Mouse (Mus musculus): ENCODE measurements around the gene Kcnc4. TPM values are rescaled to one million over a fixed set of nuclear protein-coding genes. Genes with fewer than 3 reads are reported as not detected.

Gene Kcnc4
- polyA plus RNA-seq, 1 experiment = 0.19 TPM

DNA sequence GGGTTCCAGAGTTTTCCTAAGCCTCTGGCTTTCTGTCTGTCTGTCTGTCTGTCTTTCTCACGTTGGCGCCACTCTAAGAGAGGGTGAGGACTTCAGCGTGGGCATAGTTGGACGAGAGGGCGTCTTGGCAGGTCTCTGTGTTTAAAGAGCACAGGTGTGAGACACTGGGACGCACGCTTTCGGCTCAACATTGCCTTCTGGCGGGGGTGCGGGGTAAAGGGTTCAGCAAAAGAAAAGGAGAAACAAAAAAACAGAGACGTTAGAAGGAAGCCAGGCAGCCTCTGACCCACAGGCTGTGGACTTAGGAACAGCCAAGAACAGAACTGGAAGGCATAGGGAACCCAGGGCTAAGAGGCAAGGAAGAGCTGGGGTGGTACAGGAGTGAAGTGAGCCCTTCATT, 20.1 kb downstream of the Kcnc4 start:
- Histone ChIP-seq H3K36me3 (ENCODE audit: control insufficient read depth, insufficient read depth, low read length) (no peaks in the 10 kb centered on the region), H3K4me1 (ENCODE audit: control insufficient read depth, insufficient read depth, insufficient read length, low read length) (no peaks in the 10 kb centered on the region), H3K27me3 (ENCODE audit: control insufficient read depth, insufficient read depth, low read length) (no peaks in the 10 kb centered on the region), H3K4me3 (ENCODE audit: low read depth, low read length) (no peak overlapping the region), H3K27ac (ENCODE audit: insufficient read depth, low read depth, low read length) (no peak overlapping the region)
- WGBS = 82% methylated on average over 11 of the region's 11 CpGs
- TF ChIP-seq POLR2A (IDR thresholded peaks at IDR 0.05; ENCODE audit: low read depth, low read length) = no peak
- TF ChIP-seq CTCF (IDR thresholded peaks at IDR 0.05; ENCODE audit: extremely low read depth, insufficient read length, insufficient replicate concordance, low read depth, low read length) = no peak

DNA sequence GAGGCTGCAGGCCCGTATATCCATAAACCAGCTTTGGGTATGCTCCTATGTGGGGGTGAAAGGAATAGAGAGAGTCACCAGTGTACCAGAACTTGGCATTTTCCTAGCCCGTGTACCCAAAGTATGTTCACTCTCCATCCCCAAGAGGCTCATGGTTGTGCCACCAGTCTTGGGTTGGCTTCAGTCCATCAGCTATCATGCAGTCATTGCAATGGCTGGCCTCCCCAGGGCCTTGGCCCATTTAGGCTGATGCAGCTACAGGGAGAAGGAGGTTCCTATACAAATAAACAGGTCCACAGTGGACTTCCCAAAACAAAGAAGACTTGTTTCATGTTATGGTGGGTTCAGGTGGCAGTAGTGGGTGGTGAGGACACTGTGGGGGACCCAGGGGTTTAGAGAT, 21.7 kb downstream of the Kcnc4 start:
- H3K27ac ChIP-seq (ENCODE audit: insufficient read depth, low read depth, low read length) = no peak overlapping the region
- H3K27me3 ChIP-seq (ENCODE audit: control insufficient read depth, insufficient read depth, low read length) = no peaks in the 10 kb centered on the region
- 90% methylated on average over 2 of the region's 2 CpGs for WGBS
- H3K4me1 ChIP-seq (ENCODE audit: control insufficient read depth, insufficient read depth, insufficient read length, low read length) = no peaks in the 10 kb centered on the region
- H3K36me3 ChIP-seq (ENCODE audit: control insufficient read depth, insufficient read depth, low read length) = no peaks in the 10 kb centered on the region
- TF ChIP-seq POLR2A (IDR thresholded peaks at IDR 0.05; ENCODE audit: low read depth, low read length) (no peak), CTCF (IDR thresholded peaks at IDR 0.05; ENCODE audit: extremely low read depth, insufficient read length, insufficient replicate concordance, low read depth, low read length) (no peak)
- no peak overlapping the region for H3K4me3 ChIP-seq (ENCODE audit: low read depth, low read length)

DNA sequence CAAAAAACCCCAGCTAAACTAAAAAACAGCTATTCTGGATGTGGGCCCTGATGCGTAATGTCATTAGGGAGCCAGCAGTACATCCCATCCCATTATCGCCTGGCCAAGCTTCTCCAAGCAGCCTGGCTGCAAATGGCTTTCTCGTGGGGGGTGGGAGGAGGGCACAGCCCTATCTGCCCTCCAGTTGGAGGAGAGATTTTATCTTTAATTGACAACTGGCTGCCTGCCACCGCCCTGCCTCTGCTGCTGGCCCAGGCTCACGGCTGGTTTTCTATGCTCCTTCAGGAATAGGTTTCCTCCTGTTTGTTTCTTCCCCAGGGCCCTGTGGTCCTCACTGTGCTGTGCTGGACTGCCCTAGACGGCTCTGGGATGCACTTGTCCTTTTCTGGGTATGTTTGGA, 22.9 kb downstream of the Kcnc4 start:
- Histone ChIP-seq H3K36me3 (ENCODE audit: control insufficient read depth, insufficient read depth, low read length) (no peaks in the 10 kb centered on the region), H3K4me1 (ENCODE audit: control insufficient read depth, insufficient read depth, insufficient read length, low read length) (no peaks in the 10 kb centered on the region), H3K27ac (ENCODE audit: insufficient read depth, low read depth, low read length) (no peak overlapping the region), H3K27me3 (ENCODE audit: control insufficient read depth, insufficient read depth, low read length) (no peaks in the 10 kb centered on the region), H3K4me3 (ENCODE audit: low read depth, low read length) (no peak overlapping the region)
- no peak for TF ChIP-seq CTCF (IDR thresholded peaks at IDR 0.05; ENCODE audit: extremely low read depth, insufficient read length, insufficient replicate concordance, low read depth, low read length)
- no peak for TF ChIP-seq POLR2A (IDR thresholded peaks at IDR 0.05; ENCODE audit: low read depth, low read length)
- 44% methylated on average over 6 of the region's 6 CpGs for WGBS

DNA sequence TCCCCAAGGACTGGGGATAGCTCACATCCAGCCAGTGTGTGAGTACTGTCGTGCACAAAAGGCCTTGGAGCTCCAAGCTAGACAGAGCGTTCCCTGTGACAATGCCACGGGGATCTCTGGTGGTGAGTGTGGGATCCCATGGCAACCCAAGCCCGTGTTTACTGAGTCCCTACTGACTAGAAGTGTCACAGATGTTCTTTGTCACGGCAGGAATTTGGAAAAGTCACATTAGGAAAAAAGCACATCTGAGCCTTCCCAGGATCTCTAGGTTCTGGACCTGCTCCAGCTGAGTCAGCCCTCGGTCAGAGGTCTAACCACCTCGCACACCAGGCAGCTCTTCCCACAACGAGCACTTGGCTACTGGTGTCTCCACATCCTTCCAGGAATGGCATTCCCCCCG, 25.7 kb downstream of the Kcnc4 start:
- Histone ChIP-seq H3K27me3 (ENCODE audit: control insufficient read depth, insufficient read depth, low read length) (no peaks in the 10 kb centered on the region), H3K4me1 (ENCODE audit: control insufficient read depth, insufficient read depth, insufficient read length, low read length) (no peaks in the 10 kb centered on the region), H3K27ac (ENCODE audit: insufficient read depth, low read depth, low read length) (no peak overlapping the region), H3K36me3 (ENCODE audit: control insufficient read depth, insufficient read depth, low read length) (no peaks in the 10 kb centered on the region), H3K4me3 (ENCODE audit: low read depth, low read length) (no peak overlapping the region)
- no peak for TF ChIP-seq CTCF (IDR thresholded peaks at IDR 0.05; ENCODE audit: extremely low read depth, insufficient read length, insufficient replicate concordance, low read depth, low read length)
- TF ChIP-seq POLR2A (IDR thresholded peaks at IDR 0.05; ENCODE audit: low read depth, low read length) = no peak
- WGBS = 47% methylated on average over 9 of the region's 9 CpGs

DNA sequence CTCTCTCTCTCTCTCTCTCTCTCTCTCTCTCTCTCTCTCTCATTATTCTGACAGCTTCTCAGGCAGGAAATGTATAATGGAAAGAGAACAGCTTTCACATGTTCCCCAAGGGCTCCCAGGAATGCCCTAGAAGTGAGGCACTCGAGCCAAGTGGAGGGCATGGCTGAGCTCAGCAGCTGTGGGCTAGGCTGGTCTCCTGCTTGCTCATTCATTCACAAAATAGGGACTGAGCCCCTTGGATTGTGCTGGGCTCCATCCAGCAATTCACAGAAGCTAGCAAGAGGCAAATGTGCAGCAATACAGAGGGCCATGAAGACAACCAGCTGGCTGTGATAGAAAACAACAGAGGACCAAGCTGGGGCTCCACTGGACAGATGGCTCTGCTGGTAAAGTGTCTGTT, 28.1 kb downstream of the Kcnc4 start:
- TF ChIP-seq POLR2A (IDR thresholded peaks at IDR 0.05; ENCODE audit: low read depth, low read length) = no peak
- no peak for TF ChIP-seq CTCF (IDR thresholded peaks at IDR 0.05; ENCODE audit: extremely low read depth, insufficient read length, insufficient replicate concordance, low read depth, low read length)
- Histone ChIP-seq H3K36me3 (ENCODE audit: control insufficient read depth, insufficient read depth, low read length) (no peaks in the 10 kb centered on the region), H3K27me3 (ENCODE audit: control insufficient read depth, insufficient read depth, low read length) (no peaks in the 10 kb centered on the region), H3K4me1 (ENCODE audit: control insufficient read depth, insufficient read depth, insufficient read length, low read length) (no peaks in the 10 kb centered on the region), H3K27ac (ENCODE audit: insufficient read depth, low read depth, low read length) (no peak overlapping the region), H3K4me3 (ENCODE audit: low read depth, low read length) (no peak overlapping the region)
- WGBS = 40% methylated on average over 1 of the region's 1 CpGs

DNA sequence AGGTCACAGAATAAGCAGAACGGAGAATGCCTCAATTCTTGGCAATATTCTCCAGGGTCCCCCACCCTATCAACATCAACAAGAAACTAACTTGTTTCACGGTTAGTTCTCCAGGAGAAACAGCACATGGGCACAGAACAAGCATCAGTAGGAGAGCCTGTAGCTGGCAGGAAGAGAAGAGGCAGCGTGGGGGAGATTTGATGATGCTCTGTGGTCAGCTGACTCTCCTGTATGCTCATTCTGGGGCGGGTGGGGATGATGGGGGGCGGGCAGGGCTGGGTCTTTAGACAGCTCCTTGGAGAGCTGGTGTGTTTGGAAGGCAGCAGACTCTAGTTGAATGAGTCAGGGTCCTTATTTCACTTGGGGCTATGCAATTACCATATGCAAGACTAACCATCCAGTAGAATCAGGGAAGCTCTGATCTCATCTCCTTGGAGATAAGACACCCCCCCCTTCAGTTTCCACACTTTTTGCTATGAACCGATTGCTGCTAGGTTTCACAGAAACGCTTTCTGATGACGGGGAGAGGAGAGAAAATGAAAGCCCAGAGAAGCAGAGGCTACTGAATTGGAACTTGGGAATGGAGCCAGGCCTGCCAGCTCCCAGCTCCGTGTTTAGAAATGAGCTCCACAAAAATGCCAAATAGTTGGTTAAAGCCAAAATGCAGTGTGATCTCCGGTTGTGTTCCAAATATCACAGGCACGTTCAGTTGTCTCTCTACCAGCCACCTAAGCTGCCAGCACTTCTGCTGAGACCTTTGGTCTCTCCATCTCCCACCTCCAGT, 34.9 kb downstream of the Kcnc4 start:
- WGBS = 67% methylated on average over 11 of the region's 11 CpGs
- H3K4me3 ChIP-seq (ENCODE audit: low read depth, low read length) = no peak overlapping the region

DNA sequence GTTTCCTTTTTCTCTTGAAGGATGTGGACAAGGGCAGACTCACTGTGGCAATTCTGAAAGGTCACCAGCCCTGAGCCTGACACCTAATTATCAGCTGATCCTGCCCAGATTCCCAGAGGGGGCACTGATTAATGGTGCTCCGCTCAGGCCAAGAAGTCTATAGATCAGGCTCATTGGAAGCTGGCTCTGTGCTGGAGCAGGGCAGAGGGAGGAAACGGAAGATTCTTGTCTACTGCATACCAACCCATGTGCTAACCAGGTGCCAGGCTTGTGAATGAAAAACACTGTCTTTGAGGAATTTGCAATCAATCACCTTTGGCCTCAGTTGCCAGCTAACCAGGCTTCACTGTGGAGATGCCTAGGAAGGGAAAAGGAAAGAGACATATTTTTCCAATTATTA, 39.2 kb downstream of the Kcnc4 start:
- 67% methylated on average over 2 of the region's 2 CpGs for WGBS

More for the DNA sequence above, 34.9 kb downstream of the Kcnc4 start:
- Histone ChIP-seq H3K4me1 (ENCODE audit: control insufficient read depth, insufficient read depth, insufficient read length, low read length) (no peaks in the 10 kb centered on the region), H3K36me3 (ENCODE audit: control insufficient read depth, insufficient read depth, low read length) (no peaks in the 10 kb centered on the region), H3K27me3 (ENCODE audit: control insufficient read depth, insufficient read depth, low read length) (no peaks in the 10 kb centered on the region), H3K27ac (ENCODE audit: insufficient read depth, low read depth, low read length) (no peak overlapping the region)
- no peak for TF ChIP-seq POLR2A (IDR thresholded peaks at IDR 0.05; ENCODE audit: low read depth, low read length)

More for the DNA sequence above, 39.2 kb downstream of the Kcnc4 start:
- H3K4me1 ChIP-seq (ENCODE audit: control insufficient read depth, insufficient read depth, insufficient read length, low read length) = no peaks in the 10 kb centered on the region
- no peaks in the 10 kb centered on the region for H3K36me3 ChIP-seq (ENCODE audit: control insufficient read depth, insufficient read depth, low read length)
- TF ChIP-seq CTCF (IDR thresholded peaks at IDR 0.05; ENCODE audit: extremely low read depth, insufficient read length, insufficient replicate concordance, low read depth, low read length) = no peak
- no peak overlapping the region for H3K27ac ChIP-seq (ENCODE audit: insufficient read depth, low read depth, low read length)
- no peaks in the 10 kb centered on the region for H3K27me3 ChIP-seq (ENCODE audit: control insufficient read depth, insufficient read depth, low read length)
- H3K4me3 ChIP-seq (ENCODE audit: low read depth, low read length) = no peak overlapping the region
